Mouse (Mus musculus) frontal cortex, adult 2 months (tissue): ENCODE measurements around the gene Olfr544. TPM values are rescaled to one million over a fixed set of nuclear protein-coding genes. Genes with fewer than 3 reads are reported as not detected.

Experiments
- DNase-seq, 2 experiments: peaks; one replicate each; pipeline ENCODE4 v3.0.0; 2022; ENCODE audit warnings: low spot score in 1 of 2; ENCODE audit errors: extremely low spot score in 1 of 2
- polyA plus RNA-seq: library from polyadenylated mRNA; depleted of rRNA; stranded (reverse); fragments of >200 nt; gene quantifications from 2 replicates; pipeline ENCODE4 v1.2.3, GENCODE M21; 2012; rRNA removed

The Olfr544 gene
- polyA plus RNA-seq, 1 experiment: not detected

DNA sequence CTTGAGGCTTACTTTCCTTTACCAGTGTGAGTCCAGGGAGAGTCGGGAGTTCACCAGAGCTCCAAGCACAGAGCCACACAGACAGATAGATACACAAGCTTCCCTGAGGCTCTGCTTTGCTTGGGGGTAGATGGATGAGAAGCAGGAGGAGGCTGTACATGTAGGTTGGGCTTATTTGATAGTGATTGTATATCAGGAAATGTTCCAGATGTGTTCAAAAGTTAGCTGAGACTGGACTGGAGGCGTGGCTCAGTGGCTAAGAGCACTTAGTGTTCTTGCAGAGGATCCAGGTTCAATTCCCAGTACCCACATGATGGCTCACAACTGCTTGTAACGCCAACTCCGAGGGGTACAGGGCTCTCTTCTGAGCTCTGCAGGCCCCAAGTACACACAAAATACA, 9.7 kb downstream of the Olfr544 start:
- no peak for DNase-seq

DNA sequence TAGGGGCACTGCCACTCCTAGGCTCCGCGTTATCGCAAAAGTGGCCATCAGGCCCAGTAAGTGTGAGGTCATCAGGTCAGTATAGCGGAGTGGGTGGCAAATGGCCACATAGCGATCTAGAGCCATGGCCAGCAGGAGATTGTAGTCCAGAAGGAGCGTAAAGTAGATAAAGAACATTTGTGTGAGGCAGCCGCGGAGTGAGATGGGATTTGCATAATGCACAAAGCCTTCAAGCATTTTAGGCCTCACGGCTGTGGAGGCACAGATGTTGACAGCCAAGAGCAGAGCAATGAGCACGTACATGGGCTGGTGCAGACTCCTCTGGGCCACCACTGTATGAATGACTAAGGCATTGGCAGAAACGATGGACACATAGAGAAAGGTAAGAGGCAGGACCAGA, 10.7 kb downstream of the Olfr544 start:
- no peak for DNase-seq

GRCm38 (mm10) chr7:102476601-102477000, 11.5 kb downstream of the Olfr544 start:
- no peak for DNase-seq

GRCm38 (mm10) chr7:102472675-102473074, 15.4 kb downstream of the Olfr544 start:
- DNase-seq: no peak

DNA sequence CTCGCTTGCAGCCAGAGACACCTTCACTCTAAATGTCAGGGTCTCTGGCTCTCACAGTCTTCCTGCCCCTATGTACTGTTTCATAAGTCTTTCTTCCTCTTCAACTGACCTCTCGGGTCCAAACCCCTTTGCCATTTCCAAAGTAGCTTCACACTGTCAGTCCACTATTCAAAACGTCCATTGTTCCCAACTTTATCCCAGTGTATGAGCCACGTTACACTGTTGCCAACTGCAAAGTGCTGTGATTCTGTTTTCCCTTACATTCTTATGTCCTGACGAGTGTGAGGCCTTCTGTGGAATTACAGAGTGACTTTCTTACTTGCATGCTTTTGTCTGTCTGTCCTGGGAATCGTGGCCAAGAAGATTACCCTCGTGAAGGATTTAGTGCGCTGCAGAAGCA, 20.5 kb downstream of the Olfr544 start:
- DNase-seq: no peak

GRCm38 (mm10) chr7:102458618-102459380, 29.3 kb downstream of the Olfr544 start:
- DNase-seq: no peak

DNA sequence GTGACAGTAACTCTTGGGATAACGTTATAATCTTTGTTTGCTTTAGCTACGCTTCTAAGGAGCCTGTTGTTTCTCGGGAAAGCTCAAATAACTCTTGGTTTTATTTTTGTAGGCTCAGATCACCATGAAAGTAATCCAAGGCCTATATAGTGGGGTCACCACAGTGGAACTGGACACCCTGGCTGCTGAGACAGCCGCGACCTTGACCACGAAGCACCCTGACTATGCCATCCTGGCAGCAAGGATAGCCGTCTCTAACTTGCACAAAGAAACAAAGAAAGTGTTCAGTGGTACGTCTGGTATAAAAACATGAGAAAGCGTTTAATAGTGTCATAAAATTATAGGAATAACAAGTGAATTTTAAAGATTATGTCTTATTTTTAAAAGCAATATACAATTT, 41.7 kb downstream of the Olfr544 start:
- no peak for DNase-seq

GRCm38 (mm10) chr7:102444301-102444700, 43.8 kb downstream of the Olfr544 start:
- no peak for DNase-seq

- DNase-seq: no peak
Observed at GRCm38 (mm10) chr7:102442432-102442831, 45.7 kb downstream of the Olfr544 start.

DNA sequence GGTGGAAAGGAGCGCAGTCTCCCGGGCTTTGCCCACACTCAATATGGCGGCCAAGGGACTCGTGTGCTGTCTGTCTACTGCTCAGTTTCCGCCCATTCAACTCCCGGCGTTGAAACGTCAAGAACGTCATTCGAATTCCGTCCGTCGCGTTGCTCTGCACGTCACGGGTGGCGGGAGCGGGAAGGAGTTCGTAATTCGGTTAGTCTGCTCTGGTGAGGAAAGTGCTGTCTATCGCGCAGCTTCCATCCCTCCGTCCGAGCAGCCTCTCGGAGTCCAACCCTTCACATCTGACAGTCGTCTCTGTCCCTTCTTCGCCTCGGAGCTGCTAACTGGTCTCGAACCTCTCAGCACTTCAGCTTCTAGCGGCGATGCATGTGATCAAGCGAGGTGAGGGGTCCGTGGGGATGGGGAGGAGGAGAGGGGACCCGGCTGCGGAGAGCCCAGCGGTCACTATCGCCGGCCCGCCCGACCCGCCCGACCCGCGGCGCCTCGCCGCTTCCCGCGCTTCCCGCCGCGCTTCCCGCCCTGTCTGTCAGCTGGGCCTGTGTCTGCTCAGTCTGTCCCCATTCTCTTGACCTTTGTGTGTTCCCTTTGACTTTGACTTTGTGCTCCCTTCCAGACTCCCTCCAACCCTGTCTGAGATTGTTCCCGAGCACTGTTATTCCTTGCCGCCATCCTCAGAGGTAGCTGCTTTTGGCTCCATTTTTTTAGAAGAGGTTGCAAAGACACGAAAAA, 46.3 kb downstream of the Olfr544 start, which contains the start of gene Rrm1:
Gene Rrm1 (plus strand): TSS at position 39 of the 735 bp plus-strand sequence.
- DNase-seq: peak; percentile 95 to 98

DNA sequence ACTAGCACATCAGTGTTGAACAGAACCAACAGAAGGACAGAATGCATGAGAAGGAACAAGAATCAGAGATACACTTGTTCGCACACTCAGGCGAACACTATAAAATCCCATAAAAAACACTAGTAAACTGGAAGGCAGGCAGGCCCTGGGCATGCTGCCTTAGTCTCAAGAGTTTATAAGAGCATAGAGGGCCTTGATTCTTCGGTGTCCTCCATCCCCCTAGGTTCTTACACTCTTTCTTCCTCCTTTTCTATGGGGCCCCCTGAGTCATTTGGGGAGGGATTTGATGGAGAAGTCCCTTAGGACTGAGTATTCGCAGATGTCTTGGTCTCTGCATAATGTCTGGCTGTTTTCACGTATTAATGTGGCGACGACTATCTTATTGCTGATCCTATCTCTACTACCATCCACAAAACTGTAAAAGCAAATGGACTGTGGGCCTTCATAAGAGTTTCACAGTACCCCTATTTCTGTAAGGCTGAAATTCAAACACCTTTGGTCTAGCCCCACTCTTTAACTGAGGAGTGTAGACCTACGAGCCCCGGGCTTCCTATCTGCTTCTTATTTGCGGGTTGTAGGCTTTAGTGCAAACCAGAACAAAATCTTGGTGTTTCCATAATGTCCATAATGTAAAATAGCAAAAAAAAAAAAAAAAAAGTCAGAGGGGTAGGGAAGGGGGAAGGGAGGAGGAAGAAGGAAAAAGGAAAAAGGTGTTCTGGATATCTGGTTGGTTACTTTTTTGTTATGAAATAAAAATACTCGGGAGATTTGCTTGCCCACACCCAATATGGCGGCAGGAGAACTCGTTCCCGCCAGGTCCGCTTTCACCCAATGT, 47.1 kb downstream of the Olfr544 start:
- no peak for DNase-seq

GRCm38 (mm10) chr7:102434344-102434743, 53.8 kb downstream of the Olfr544 start:
- DNase-seq: no peak

Other genes starting within 250 kb of the Olfr544 start
- gene Rhog, start 232.3 kb downstream of the Olfr544 start, polyA plus RNA-seq: 35.8 and 41.8 TPM in 2 replicates
- 78.3 and 82.5 TPM in 2 replicates for gene Stim1, start 220.5 kb downstream of the Olfr544 start, polyA plus RNA-seq
- gene Rrm1, start 46.6 kb downstream of the Olfr544 start, polyA plus RNA-seq: 12.6 and 16.6 TPM in 2 replicates
- 0.08 TPM in 1 of 2 replicates, not detected in the other for gene Olfr543, start 6.6 kb downstream of the Olfr544 start, polyA plus RNA-seq
- gene Olfr545, start 11.3 kb upstream of the Olfr544 start, polyA plus RNA-seq: 0.10 TPM in 1 of 2 replicates, not detected in the other
- gene Olfr547, start 46.4 kb upstream of the Olfr544 start, polyA plus RNA-seq: not detected in 2 replicates
- gene Olfr548-ps1, start 52.6 kb upstream of the Olfr544 start, polyA plus RNA-seq: not detected in 2 replicates
- 0.08 TPM in 1 of 2 replicates, not detected in the other for gene Olfr549, start 61.6 kb upstream of the Olfr544 start, polyA plus RNA-seq
- gene Trim21, start 77.2 kb upstream of the Olfr544 start, polyA plus RNA-seq: 2.3 and 2.8 TPM in 2 replicates
- gene Olfr550, start 83.1 kb upstream of the Olfr544 start, polyA plus RNA-seq: 0.04 TPM in 1 of 2 replicates, not detected in the other
- not detected in 2 replicates for gene Olfr551, start 103.6 kb upstream of the Olfr544 start, polyA plus RNA-seq
- not detected in 2 replicates for gene Olfr552, start 109.5 kb upstream of the Olfr544 start, polyA plus RNA-seq
- not detected in 2 replicates for gene Olfr553, start 129.9 kb upstream of the Olfr544 start, polyA plus RNA-seq
- gene Olfr554, start 150.1 kb upstream of the Olfr544 start, polyA plus RNA-seq: not detected in 2 replicates
- gene Olfr555, start 170.5 kb upstream of the Olfr544 start, polyA plus RNA-seq: not detected in 2 replicates
- gene Olfr556, start 176.6 kb upstream of the Olfr544 start, polyA plus RNA-seq: not detected in 2 replicates
- 16.2 and 16.3 TPM in 2 replicates for gene Trim68, start 199.0 kb upstream of the Olfr544 start, polyA plus RNA-seq
- gene Olfr557, start 207.6 kb upstream of the Olfr544 start, polyA plus RNA-seq: not detected in 2 replicates
- 0.67 and 0.68 TPM in 2 replicates for gene Olfr558, start 213.9 kb upstream of the Olfr544 start, polyA plus RNA-seq
- not detected in 2 replicates for gene Olfr33, start 230.8 kb upstream of the Olfr544 start, polyA plus RNA-seq
- not detected in 2 replicates for gene Olfr559, start 239.2 kb upstream of the Olfr544 start, polyA plus RNA-seq